Mouse (Mus musculus): Measurements from ENCODE around the gene Catsperg1. TPM values are rescaled to one million over a fixed set of nuclear protein-coding genes. Genes with fewer than 3 reads are reported as not detected.
A peak's percentile ranks its signal among the peaks of the same experiment; 100 is the strongest.
"Not testable (repeated sequence)": the region's sequence is repeated elsewhere in the genome, so short reads cannot be mapped to it uniquely, and the experiment has no call there.

Gene Catsperg1
- polyA plus RNA-seq, 1 experiment, result 4.1 TPM

DNA sequence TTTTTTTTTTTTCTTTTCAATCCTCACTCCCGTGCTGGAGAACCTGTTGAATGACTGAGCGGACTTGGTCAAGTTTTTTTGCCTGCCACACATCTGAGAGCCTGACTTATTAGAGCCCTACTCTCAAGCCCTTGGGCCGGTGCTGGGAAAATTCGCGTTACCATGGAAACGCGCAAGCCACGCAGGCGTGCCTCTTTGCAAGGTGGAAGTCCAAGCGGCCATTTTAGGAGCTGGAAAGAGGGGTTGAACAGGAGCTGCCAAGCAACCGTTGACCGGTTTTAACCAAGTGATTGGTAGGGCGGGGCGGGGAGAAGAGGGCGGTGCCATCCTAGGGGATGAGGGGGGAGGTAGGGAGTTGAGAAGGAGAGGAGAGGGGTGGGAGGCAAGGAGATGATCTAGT is 1.0 kb upstream of the Catsperg1 start:
- Histone ChIP-seq H3K4me1 (ENCODE audit: control insufficient read depth, insufficient read depth, low read length) (no peaks in the 10 kb centered on the region), H3K27ac (ENCODE audit: control insufficient read depth, insufficient read depth, low read depth, low read length, poor library complexity) (no peak overlapping the region), H3K4me3 (replicated peaks; ENCODE audit: control insufficient read depth, low read depth, low read length) (no peak overlapping the region)
- TF ChIP-seq CTCF (IDR thresholded peaks at IDR 0.05; ENCODE audit: control insufficient read depth, insufficient read depth, low read length), result no peak
- TF ChIP-seq POLR2A (IDR thresholded peaks at IDR 0.05; ENCODE audit: borderline replicate concordance, control insufficient read depth, low read depth, low read length), result no peak
- WGBS, result 82% methylated on average over 15 of the region's 15 CpGs

GRCm38 (mm10) chr7:29214236-29214635 is 401 bp upstream of the Catsperg1 start:
- no peaks in the 10 kb centered on the region for H3K4me1 ChIP-seq (ENCODE audit: control insufficient read depth, insufficient read depth, low read length)
- H3K4me3 ChIP-seq (replicated peaks; ENCODE audit: control insufficient read depth, low read depth, low read length), result no peak overlapping the region
- H3K27ac ChIP-seq (ENCODE audit: control insufficient read depth, insufficient read depth, low read depth, low read length, poor library complexity), result no peak overlapping the region
- 67% methylated on average over 2 of the region's 2 CpGs for WGBS
- no peak for TF ChIP-seq CTCF (IDR thresholded peaks at IDR 0.05; ENCODE audit: control insufficient read depth, insufficient read depth, low read length)
- TF ChIP-seq POLR2A (IDR thresholded peaks at IDR 0.05; ENCODE audit: borderline replicate concordance, control insufficient read depth, low read depth, low read length), result no peak

DNA sequence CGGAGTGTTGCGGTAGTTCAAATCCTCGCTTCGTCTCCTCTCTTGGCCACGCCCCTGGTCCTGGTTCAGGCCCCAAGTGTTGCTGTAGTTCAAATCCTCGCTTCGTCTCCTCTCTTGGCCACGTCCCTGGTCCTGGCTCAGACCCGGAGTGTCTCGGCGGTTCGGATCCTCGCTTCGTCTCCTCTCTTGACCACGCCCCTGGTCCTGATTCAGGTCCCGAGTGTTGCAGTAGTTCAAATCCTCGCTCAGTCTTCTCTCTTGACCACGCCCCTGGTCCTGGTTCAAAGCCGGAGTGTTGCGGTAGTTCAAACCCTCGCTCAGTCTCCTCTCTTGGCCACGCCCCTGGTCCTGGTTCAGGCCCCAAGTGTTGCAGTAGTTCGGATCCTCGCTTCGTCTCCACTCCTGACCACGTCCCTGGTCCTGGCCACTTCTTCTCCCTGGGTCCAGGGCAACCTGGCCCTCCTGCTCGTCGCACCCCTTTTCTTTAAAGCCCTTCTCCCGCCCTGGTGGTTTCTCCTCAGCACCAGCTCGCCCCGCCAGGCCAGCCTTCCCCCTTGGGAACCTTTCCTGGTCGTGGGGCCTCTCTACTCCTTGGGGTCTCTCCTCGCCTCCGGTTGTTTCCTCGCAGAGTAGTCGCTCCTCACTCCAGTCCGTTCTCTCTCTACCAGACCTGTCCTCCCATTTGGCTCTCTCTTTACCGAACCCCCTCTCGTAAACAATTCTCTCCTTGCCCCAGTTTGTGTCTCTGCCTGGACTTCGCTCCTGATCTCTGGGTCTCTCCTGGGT is 867 bp downstream of the Catsperg1 start:
- WGBS, result 85% methylated on average over 40 of the region's 40 CpGs

DNA sequence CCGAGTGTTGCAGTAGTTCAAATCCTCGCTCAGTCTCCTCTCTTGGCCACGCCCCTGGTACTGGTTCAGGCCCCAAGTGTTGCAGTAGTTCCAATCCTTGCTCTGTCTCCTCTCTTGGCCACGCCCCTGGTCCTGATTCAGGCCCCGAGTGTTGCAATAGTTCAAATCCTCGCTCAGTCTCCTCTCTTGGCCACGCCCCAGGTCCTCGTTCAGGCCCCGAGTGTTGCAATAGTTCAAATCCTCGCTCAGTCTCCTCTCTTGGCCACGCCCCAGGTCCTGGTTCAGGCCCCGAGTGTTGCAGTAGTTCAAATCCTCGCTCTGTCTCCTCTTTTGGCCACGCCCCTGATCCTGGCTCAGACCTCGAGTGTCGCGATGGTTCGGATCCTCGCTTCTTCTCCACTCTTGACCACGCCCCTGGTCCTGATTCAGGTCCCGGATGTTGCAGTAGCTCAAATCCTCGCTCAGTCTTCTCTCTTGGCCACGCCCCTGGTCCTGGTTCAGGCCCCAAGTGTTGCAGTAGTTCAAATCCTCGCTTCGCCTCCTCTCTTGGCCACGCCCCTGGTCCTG is 1.6 kb downstream of the Catsperg1 start:
- peak overlapping the region; percentile 73 for H3K4me3 ChIP-seq (replicated peaks; ENCODE audit: control insufficient read depth, low read depth, low read length)
- TF ChIP-seq POLR2A (IDR thresholded peaks at IDR 0.05; ENCODE audit: borderline replicate concordance, control insufficient read depth, low read depth, low read length) (no peak), CTCF (IDR thresholded peaks at IDR 0.05; ENCODE audit: control insufficient read depth, insufficient read depth, low read length) (no peak)
- 58% methylated on average over 26 of the region's 26 CpGs for WGBS
- no peak overlapping the region for H3K27ac ChIP-seq (ENCODE audit: control insufficient read depth, insufficient read depth, low read depth, low read length, poor library complexity)
- H3K4me1 ChIP-seq (ENCODE audit: control insufficient read depth, insufficient read depth, low read length), result no peaks in the 10 kb centered on the region

More for the DNA sequence above, 867 bp downstream of the Catsperg1 start:
- H3K4me3 ChIP-seq (replicated peaks; ENCODE audit: control insufficient read depth, low read depth, low read length); H3K4me1 ChIP-seq (ENCODE audit: control insufficient read depth, insufficient read depth, low read length); H3K27ac ChIP-seq (ENCODE audit: control insufficient read depth, insufficient read depth, low read depth, low read length, poor library complexity): not testable (repeated sequence)

DNA sequence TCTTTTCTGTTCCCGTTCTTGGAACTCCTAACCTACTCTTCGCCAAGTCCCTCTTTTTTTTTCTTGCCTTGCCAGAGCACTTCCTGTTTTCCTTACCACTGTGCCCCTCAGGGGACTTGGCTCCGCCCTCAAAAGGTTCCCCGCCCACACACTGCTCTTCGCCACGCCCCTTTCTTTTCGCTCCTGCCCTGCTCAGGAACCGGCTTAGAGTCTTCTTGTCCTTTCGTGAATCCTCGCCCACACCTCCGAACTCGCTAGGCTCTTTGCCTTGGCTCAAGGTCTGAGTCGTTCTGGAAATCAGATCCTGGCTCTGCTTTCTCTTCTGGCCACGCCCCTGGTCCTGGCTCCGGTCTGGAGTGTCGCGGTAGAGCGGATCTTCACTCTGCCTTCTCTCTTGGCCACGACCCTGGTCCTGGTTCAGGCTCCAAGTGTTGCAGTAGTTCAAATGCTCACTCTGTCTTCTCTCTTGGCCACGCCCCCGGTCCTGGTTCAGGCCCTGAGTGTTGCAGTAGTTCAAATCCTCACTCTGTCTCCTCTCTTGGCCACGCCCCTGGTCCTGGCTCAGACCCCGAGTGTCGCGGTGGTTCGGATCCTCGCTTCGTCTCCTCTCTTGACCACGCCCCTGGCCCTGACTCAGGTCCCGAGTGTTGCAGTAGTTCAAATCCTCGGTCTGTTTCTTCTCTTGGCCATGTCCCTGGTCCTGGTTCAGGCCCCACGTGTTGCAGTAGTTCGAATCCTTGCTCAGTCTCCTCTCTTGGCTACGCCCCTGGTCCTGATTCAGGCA is 2.2 kb downstream of the Catsperg1 start:
- TF ChIP-seq CTCF (IDR thresholded peaks at IDR 0.05; ENCODE audit: control insufficient read depth, insufficient read depth, low read length), result no peak
- no peak for TF ChIP-seq POLR2A (IDR thresholded peaks at IDR 0.05; ENCODE audit: borderline replicate concordance, control insufficient read depth, low read depth, low read length)
- Histone ChIP-seq H3K4me3 (replicated peaks; ENCODE audit: control insufficient read depth, low read depth, low read length) (peak overlapping the region; percentile 73), H3K4me1 (ENCODE audit: control insufficient read depth, insufficient read depth, low read length) (no peaks in the 10 kb centered on the region), H3K27ac (ENCODE audit: control insufficient read depth, insufficient read depth, low read depth, low read length, poor library complexity) (peak overlapping the region; percentile 65)
- 7% methylated on average over 34 of the region's 34 CpGs for WGBS

- WGBS, result 15% methylated on average over 15 of the region's 15 CpGs
- peak overlapping the region; percentile 73 for H3K4me3 ChIP-seq (replicated peaks; ENCODE audit: control insufficient read depth, low read depth, low read length)
- H3K4me1 ChIP-seq (ENCODE audit: control insufficient read depth, insufficient read depth, low read length), result not testable (repeated sequence)
- H3K27ac ChIP-seq (ENCODE audit: control insufficient read depth, insufficient read depth, low read depth, low read length, poor library complexity), result peak overlapping the region; percentile 65
These were observed 2.8 kb downstream of the Catsperg1 start for GRCm38 (mm10) chr7:29211013-29211412.

DNA sequence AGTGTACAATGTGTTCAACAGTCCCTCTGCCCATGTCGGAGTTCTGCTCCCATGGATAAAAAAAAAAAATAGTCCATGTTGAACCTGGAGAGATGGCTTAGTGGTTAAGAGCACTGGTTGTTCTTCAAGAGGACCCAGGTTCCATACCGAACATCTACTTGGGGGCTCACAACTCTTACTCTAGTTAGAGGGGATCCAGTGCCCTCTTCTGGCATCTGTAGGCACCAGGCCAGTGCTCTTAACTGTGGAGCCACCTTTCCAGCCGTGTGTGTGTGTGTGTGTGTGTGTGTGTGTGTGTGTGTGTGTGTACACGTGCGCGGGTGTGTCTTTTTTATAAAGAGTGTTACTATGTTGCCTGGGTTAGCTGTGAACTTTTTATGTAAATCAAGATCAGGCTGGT is 11.3 kb downstream of the Catsperg1 start:
- TF ChIP-seq POLR2A (IDR thresholded peaks at IDR 0.05; ENCODE audit: borderline replicate concordance, control insufficient read depth, low read depth, low read length) (no peak), CTCF (IDR thresholded peaks at IDR 0.05; ENCODE audit: control insufficient read depth, insufficient read depth, low read length) (no peak)
- no peak overlapping the region for H3K27ac ChIP-seq (ENCODE audit: control insufficient read depth, insufficient read depth, low read depth, low read length, poor library complexity)
- no peak overlapping the region for H3K4me3 ChIP-seq (replicated peaks; ENCODE audit: control insufficient read depth, low read depth, low read length)
- 51% methylated on average over 6 of the region's 6 CpGs for WGBS
- no peaks in the 10 kb centered on the region for H3K4me1 ChIP-seq (ENCODE audit: control insufficient read depth, insufficient read depth, low read length)

GRCm38 (mm10) chr7:29194230-29194629 is 19.6 kb downstream of the Catsperg1 start:
- not testable (repeated sequence) for H3K27ac ChIP-seq (ENCODE audit: control insufficient read depth, insufficient read depth, low read depth, low read length, poor library complexity); H3K4me1 ChIP-seq (ENCODE audit: control insufficient read depth, insufficient read depth, low read length); H3K4me3 ChIP-seq (replicated peaks; ENCODE audit: control insufficient read depth, low read depth, low read length)
- WGBS, result 89% methylated on average over 1 of the region's 1 CpGs

DNA sequence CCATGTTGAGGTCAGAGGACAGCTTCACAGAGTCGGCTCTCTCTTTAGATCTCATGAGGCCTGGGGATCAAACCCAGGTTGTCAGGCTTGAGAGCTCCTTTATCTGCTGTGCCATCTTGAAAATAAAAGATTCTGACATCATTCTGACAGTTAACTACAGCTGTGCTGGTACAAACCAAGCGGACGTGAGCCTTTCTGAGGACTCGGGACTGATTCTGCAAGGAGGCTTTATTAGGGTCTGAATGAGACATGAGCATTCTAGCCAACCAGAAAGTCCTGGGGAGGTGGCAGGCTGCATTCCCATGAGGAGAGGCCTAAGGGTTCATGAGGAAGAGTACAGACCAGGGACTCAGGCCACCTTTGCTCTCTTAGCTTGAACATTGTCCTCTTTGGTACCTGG is 32.5 kb downstream of the Catsperg1 start:
- WGBS, result 83% methylated on average over 4 of the region's 4 CpGs
- H3K4me1 ChIP-seq (ENCODE audit: control insufficient read depth, insufficient read depth, low read length); H3K4me3 ChIP-seq (replicated peaks; ENCODE audit: control insufficient read depth, low read depth, low read length); H3K27ac ChIP-seq (ENCODE audit: control insufficient read depth, insufficient read depth, low read depth, low read length, poor library complexity): not testable (repeated sequence)
